Mouse (Mus musculus) liver, embryonic 15.5 days (tissue): ENCODE data around the gene Camkv. TPM values are rescaled to one million over a fixed set of nuclear protein-coding genes. Genes with fewer than 3 reads are reported as not detected.

Source experiments
- ATAC-seq: fragments of 200-750 bp; cut with Nextera tagmentation; 2 replicates; pipeline ENCODE4 v1.8.0; 2017; ENCODE audit warnings: moderate number of reproducible peaks, mild to moderate bottlenecking, moderate library complexity; ENCODE audit not compliant: insufficient read depth
- H3K27ac ChIP-seq: fragments of 300-500 bp; sonication (generic); replicated peaks from 2 replicates; pipeline ENCODE4 v1.5.1; 2015; ENCODE audit warnings: mild to moderate bottlenecking, inconsistent platforms
- H3K27me3 ChIP-seq: fragments of 300-500 bp; sonication (generic); 2 replicates; pipeline ENCODE4 v1.6.1; 2015; ENCODE audit warnings: mild to moderate bottlenecking, inconsistent platforms
- H3K36me3 ChIP-seq: fragments of 300-500 bp; sonication (generic); replicated peaks from 2 replicates; pipeline ENCODE4 v1.6.1; 2015; ENCODE audit warnings: moderate library complexity, mild to moderate bottlenecking, inconsistent platforms
- H3K4me1 ChIP-seq: fragments of 300-500 bp; sonication (generic); replicated peaks from 2 replicates; pipeline ENCODE4 v1.6.1; 2015; ENCODE audit warnings: inconsistent platforms
- H3K4me2 ChIP-seq: fragments of 300-500 bp; sonication (generic); 2 replicates; pipeline ENCODE4 v1.6.1; 2015; ENCODE audit warnings: moderate library complexity, mild to moderate bottlenecking, inconsistent platforms
- H3K4me3 ChIP-seq: fragments of 300-500 bp; sonication (generic); replicated peaks from 2 replicates; pipeline ENCODE4 v1.5.1; 2015; ENCODE audit warnings: mild to moderate bottlenecking, inconsistent platforms
- H3K9ac ChIP-seq: fragments of 300-500 bp; sonication (generic); 2 replicates; pipeline ENCODE4 v1.6.1; 2015; ENCODE audit warnings: moderate library complexity, mild to moderate bottlenecking, inconsistent platforms
- H3K9me3 ChIP-seq: fragments of 300-500 bp; sonication (generic); replicated peaks from 2 replicates; pipeline ENCODE4 v1.6.1; 2016; ENCODE audit warnings: inconsistent platforms
- WGBS: fragments of 180-500 bp; shearing (Covaris S2); methylation state at CpG from one replicate; pipeline ENCODE4 v1.1.7; 2015; ENCODE audit warnings: mixed read lengths; ENCODE audit not compliant: insufficient replicate concordance; 5-methylcytosine and 5-hydroxymethylcytosine counted together
- polyA plus RNA-seq: library from polyadenylated mRNA; unstranded; fragments of >200 nt; fragmentation: Nextera tagmentation; extraction: Ambion mirVana; gene quantifications from 2 replicates; pipeline ENCODE4 v1.2.1, GENCODE M21; 2015

Camkv gene
- polyA plus RNA-seq, 1 experiment from 2014 or later: 0.08 TPM

GRCm38 (mm10) chr9:107906252-107906966 is 29.1 kb upstream of the Camkv start, which contains the start of gene Mst1r:
Gene Mst1r (plus strand): TSS chr9:107906873.
- Histone ChIP-seq H3K36me3 (0 out of 2 replicates have a peak, but pooled peaks cover 8% of the 10 kb centered on the region), H3K4me2 (peak within 1 kb of the TSS; percentile 75), H3K4me3 (peak within 1 kb of the TSS; percentile 50), H3K27me3 (peaks cover 24% of the 10 kb centered on the region), H3K4me1 (peaks cover 44% of the 10 kb centered on the region), H3K9ac (peak within 1 kb of the TSS; percentile 48; the same call in 1 of the 2 replicates), H3K9me3 (no peaks in the 10 kb centered on the region), H3K27ac (no peak within 1 kb of the TSS; the same call in 1 of the 2 replicates)
- WGBS: 24% methylated on average over 19 of the region's 19 CpGs
- ATAC-seq: peak; percentile 57

- ATAC-seq: no peak
- Histone ChIP-seq H3K36me3 (0 out of 2 replicates have a peak, but pooled peaks cover 4% of the 10 kb centered on the region), H3K4me3 (peak overlapping the region; percentile 50), H3K27me3 (peaks cover 23% of the 10 kb centered on the region), H3K9ac (peak overlapping the region; percentile 48; the same call in 1 of the 2 replicates), H3K4me1 (peaks cover 40% of the 10 kb centered on the region), H3K4me2 (peak overlapping the region; percentile 75), H3K9me3 (no peaks in the 10 kb centered on the region), H3K27ac (no peak overlapping the region; the same call in 1 of the 2 replicates)
- 56% methylated on average over 31 of the region's 31 CpGs for WGBS
Observed at GRCm38 (mm10) chr9:107906967-107907800, 28.3 kb upstream of the Camkv start.

DNA sequence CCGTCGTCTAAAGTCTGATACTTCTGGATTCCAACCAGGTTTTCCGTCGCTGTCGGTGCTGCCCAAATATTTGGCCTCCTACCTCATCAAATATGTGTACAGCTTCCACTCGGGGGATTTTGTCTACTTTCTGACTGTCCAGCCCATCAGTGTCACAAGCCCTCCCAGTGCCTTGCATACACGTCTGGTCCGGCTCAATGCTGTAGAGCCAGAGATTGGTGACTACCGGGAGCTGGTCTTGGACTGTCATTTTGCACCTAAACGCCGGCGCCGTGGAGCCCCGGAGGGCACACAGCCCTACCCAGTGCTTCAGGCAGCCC is 27.7 kb upstream of the Camkv start:
- Histone ChIP-seq H3K4me2 (peak overlapping the region; percentile 75), H3K27ac (no peak overlapping the region)
- WGBS: 77% methylated on average over 14 of the region's 14 CpGs

DNA sequence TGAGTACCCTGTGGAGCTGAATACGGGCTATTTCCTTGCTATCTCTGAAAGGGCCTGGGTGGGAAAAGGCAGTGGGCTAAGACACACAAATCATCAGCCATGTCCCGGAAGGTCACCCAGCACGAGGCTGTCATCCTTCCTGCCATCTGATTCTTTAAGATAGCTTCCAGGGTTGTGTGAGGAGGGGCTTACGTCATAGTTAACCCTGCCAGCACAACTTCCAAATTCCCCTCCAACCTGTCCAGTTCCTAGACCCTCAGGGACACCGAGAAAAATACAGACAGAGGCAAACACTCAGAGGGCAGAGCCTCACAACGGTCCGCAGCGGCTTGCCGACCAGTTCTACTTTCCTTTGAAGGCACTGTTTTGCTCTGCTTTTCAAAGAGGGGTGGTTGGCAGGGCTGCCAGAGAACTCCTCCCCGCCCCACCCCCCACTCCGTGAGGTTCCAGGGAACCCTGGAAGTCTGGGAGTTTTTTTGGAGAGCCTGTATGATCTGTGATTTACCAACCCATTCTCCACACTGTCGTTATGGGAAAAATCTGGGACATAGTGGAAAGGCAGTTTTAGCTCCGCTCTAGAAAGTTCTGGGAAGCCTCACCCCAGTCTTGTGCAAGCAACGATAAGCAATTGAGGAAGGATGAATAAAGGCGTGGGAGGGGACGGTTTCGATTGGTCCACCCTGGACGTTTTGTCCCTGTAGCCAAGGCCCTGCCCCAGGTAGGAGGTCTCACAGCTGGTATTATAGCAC is 26.9 kb upstream of the Camkv start:
- H3K36me3 ChIP-seq: no peaks in the 10 kb centered on the region
- no peak overlapping the region for H3K4me3 ChIP-seq
- H3K9ac ChIP-seq: no peak overlapping the region
- peak overlapping the region; percentile 34 for H3K4me2 ChIP-seq
- H3K27me3 ChIP-seq: peaks cover 28% of the 10 kb centered on the region
- no peak for ATAC-seq
- H3K4me1 ChIP-seq: peaks cover 40% of the 10 kb centered on the region
- 33% methylated on average over 18 of the region's 18 CpGs for WGBS
- no peaks in the 10 kb centered on the region for H3K9me3 ChIP-seq
- no peak overlapping the region for H3K27ac ChIP-seq

More for the DNA sequence above, 27.7 kb upstream of the Camkv start:
- Histone ChIP-seq H3K4me3 (no peak overlapping the region; the same call in 1 of the 2 replicates), H3K4me1 (peaks cover 40% of the 10 kb centered on the region), H3K27me3 (peaks cover 23% of the 10 kb centered on the region), H3K36me3 (0 out of 2 replicates have a peak, but pooled peaks cover 2% of the 10 kb centered on the region), H3K9me3 (no peaks in the 10 kb centered on the region), H3K9ac (no peak overlapping the region)
- no peak for ATAC-seq

DNA sequence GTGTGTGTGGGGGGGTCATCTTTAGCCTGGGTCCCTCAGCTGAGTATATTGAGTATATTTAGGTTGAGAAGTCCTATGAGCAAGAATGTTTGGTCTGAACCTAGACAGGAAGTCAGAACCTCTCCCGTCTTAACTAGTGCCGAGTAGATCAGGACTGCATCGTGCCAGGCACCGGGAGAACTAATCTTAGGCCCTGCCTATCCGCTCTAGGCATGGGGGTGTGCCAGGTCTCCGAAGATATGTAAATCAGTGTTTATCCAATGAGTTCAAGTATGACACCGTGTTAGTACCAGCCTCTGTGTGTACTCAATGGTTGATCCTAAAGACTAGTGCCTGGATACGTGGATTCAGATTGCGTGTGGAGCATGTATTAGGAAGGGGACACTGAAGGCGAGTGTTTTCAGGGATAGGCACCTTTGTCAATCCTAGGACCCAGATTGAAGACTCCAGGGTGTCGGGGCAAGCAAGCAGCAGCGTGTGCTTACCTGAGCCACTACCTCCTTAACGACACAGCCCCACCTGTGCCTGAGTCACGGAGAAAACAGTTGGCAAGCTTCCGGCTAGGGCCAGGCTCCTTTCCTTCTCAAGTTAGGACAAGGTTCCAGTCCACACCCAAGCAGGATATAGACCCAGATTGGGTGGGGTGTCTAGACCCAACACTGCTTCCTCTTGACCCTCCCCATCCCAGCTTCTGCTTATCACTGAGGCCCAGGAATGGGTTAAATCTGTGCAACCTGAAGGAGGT is 25.3 kb upstream of the Camkv start:
- Histone ChIP-seq H3K9ac (no peak overlapping the region), H3K4me1 (peaks cover 38% of the 10 kb centered on the region), H3K4me2 (no peak overlapping the region), H3K4me3 (no peak overlapping the region), H3K9me3 (no peaks in the 10 kb centered on the region), H3K27me3 (peaks cover 36% of the 10 kb centered on the region), H3K36me3 (no peaks in the 10 kb centered on the region), H3K27ac (no peak overlapping the region)
- 76% methylated on average over 15 of the region's 15 CpGs for WGBS
- no peak for ATAC-seq

- Histone ChIP-seq H3K27ac (no peak overlapping the region), H3K9ac (no peak overlapping the region), H3K4me2 (no peak overlapping the region), H3K36me3 (no peaks in the 10 kb centered on the region), H3K4me3 (no peak overlapping the region), H3K27me3 (peaks cover 35% of the 10 kb centered on the region; the same call in 1 of the 2 replicates), H3K4me1 (no peaks in the 10 kb centered on the region), H3K9me3 (no peaks in the 10 kb centered on the region)
- ATAC-seq: no peak
- 69% methylated on average over 16 of the region's 16 CpGs for WGBS
Observed at GRCm38 (mm10) chr9:107914764-107915420, 20.6 kb upstream of the Camkv start.

GRCm38 (mm10) chr9:107917895-107918608 is 17.4 kb upstream of the Camkv start:
- Histone ChIP-seq H3K4me2 (no peak overlapping the region), H3K9ac (no peak overlapping the region), H3K27me3 (peaks cover 31% of the 10 kb centered on the region; the same call in 1 of the 2 replicates), H3K36me3 (no peaks in the 10 kb centered on the region), H3K9me3 (no peaks in the 10 kb centered on the region), H3K27ac (no peak overlapping the region), H3K4me3 (no peak overlapping the region), H3K4me1 (no peaks in the 10 kb centered on the region)
- 50% methylated on average over 13 of the region's 13 CpGs for WGBS
- no peak for ATAC-seq

GRCm38 (mm10) chr9:107918884-107919283 is 16.6 kb upstream of the Camkv start:
- H3K27me3 ChIP-seq: peaks cover 33% of the 10 kb centered on the region
- H3K9me3 ChIP-seq: no peaks in the 10 kb centered on the region
- H3K36me3 ChIP-seq: no peaks in the 10 kb centered on the region
- H3K4me3 ChIP-seq: no peak overlapping the region
- H3K4me2 ChIP-seq: no peak overlapping the region
- no peaks in the 10 kb centered on the region; the same call in 1 of the 2 replicates for H3K4me1 ChIP-seq
- no peak for ATAC-seq
- 56% methylated on average over 6 of the region's 6 CpGs for WGBS
- H3K9ac ChIP-seq: no peak overlapping the region
- no peak overlapping the region for H3K27ac ChIP-seq

GRCm38 (mm10) chr9:107919441-107919840 is 16.0 kb upstream of the Camkv start:
- H3K9ac ChIP-seq: no peak overlapping the region
- no peak overlapping the region for H3K4me2 ChIP-seq
- no peak overlapping the region for H3K27ac ChIP-seq
- H3K4me1 ChIP-seq: no peaks in the 10 kb centered on the region; the same call in none of the 2 replicates
- WGBS: 54% methylated on average over 5 of the region's 5 CpGs
- no peak overlapping the region for H3K4me3 ChIP-seq
- peaks cover 32% of the 10 kb centered on the region for H3K27me3 ChIP-seq
- H3K36me3 ChIP-seq: no peaks in the 10 kb centered on the region
- H3K9me3 ChIP-seq: no peaks in the 10 kb centered on the region
- ATAC-seq: no peak
